Mouse (Mus musculus): ENCODE results near the gene Gtf2ird1. TPM values are rescaled to one million over a fixed set of nuclear protein-coding genes. Genes with fewer than 3 reads are reported as not detected.

Gtf2ird1 gene
- total and polyA plus RNA-seq, 3 experiments: 13.4 to 26.4 (median 23.8) TPM

- Histone ChIP-seq H3K4me1 (ENCODE audit: control insufficient read depth, insufficient read depth, low read length) (no peaks in the 10 kb centered on the region), H3K4me3 (no peak overlapping the region), H3K36me3 (ENCODE audit: control insufficient read depth, insufficient read depth, low read length) (no peaks in the 10 kb centered on the region), H3K27me3 (ENCODE audit: control insufficient read depth, insufficient read depth, low read length) (no peaks in the 10 kb centered on the region), H3K9ac (ENCODE audit: low read depth, low read length) (no peak overlapping the region), H3K27ac (no peak overlapping the region), H3K79me2 (replicated peaks; ENCODE audit: control insufficient read depth, insufficient read depth, low read length) (no peaks in the 10 kb centered on the region)
- DNase-seq: peak in 1 of 2 experiments; percentile 16
- 83% methylated on average over 2 of the region's 2 CpGs for WGBS
- intact Hi-C loops (cut with DNase I): loop anchor here (1.0 kb wide), 1 partner anchor 89 kb away; no protein-coding TSS in a partner anchor
- TF ChIP-seq POLR2A (IDR thresholded peaks at IDR 0.05; ENCODE audit: insufficient read depth, low read depth, low read length) (no peak), CTCF (IDR thresholded peaks at IDR 0.05) (peak; percentile 77)
Measured at GRCm38 (mm10) chr5:134473902-134474301, 17.4 kb upstream of the Gtf2ird1 start.

GRCm38 (mm10) chr5:134470538-134471169, 14.1 kb upstream of the Gtf2ird1 start:
- Histone ChIP-seq H3K36me3 (ENCODE audit: control insufficient read depth, insufficient read depth, low read length) (no peaks in the 10 kb centered on the region), H3K79me2 (replicated peaks; ENCODE audit: control insufficient read depth, insufficient read depth, low read length) (no peaks in the 10 kb centered on the region), H3K27me3 (ENCODE audit: control insufficient read depth, insufficient read depth, low read length) (no peaks in the 10 kb centered on the region), H3K9ac (ENCODE audit: low read depth, low read length) (no peak overlapping the region), H3K27ac (no peak overlapping the region), H3K4me1 (ENCODE audit: control insufficient read depth, insufficient read depth, low read length) (0 out of 2 replicates have a peak, but pooled peaks cover 1% of the 10 kb centered on the region), H3K4me3 (no peak overlapping the region)
- intact Hi-C loops (cut with DNase I): no loop called here
- peak in 1 of 2 experiments; percentile 5 for DNase-seq
- no peak for TF ChIP-seq CTCF (IDR thresholded peaks at IDR 0.05)
- TF ChIP-seq EP300 (IDR thresholded peaks at IDR 0.05; ENCODE audit: insufficient read depth, low read depth, low read length): no peak
- TF ChIP-seq POLR2A (IDR thresholded peaks at IDR 0.05; ENCODE audit: insufficient read depth, low read depth, low read length): no peak
- WGBS: 82% methylated on average over 8 of the region's 8 CpGs

DNA sequence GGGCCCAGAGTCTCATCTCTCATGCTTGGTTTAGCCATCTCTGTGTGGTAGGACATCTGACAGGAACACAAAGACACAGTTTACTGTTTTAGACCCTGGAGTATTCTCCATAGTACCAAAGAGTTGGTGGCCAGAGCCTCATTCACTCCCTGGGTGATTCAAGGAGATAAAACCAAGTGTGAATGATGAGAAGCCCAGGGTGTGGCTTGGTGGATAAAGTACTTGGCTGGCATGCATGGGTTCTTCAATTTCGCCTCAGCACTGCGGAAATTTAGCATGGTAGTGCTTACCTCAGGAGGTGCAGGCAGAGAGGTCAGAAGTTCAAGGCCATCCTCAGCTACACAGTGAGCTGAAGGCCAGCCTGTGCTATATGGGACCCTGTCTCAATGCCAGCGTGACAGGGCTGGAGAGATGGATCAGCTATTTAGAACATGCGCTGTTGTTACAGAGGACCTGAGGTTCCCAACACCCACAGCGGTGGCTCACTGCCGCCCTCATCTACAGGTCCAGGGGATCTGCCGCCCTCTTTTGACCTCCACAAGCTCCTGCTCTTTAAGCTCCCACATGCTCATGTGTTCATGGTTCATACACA, 13.1 kb upstream of the Gtf2ird1 start:
- no peak overlapping the region for H3K27ac ChIP-seq
- H3K79me2 ChIP-seq (replicated peaks; ENCODE audit: control insufficient read depth, insufficient read depth, low read length): no peaks in the 10 kb centered on the region
- H3K36me3 ChIP-seq (ENCODE audit: control insufficient read depth, insufficient read depth, low read length): no peaks in the 10 kb centered on the region
- intact Hi-C loops (cut with DNase I): no loop called here
- no peak overlapping the region for H3K9ac ChIP-seq (ENCODE audit: low read depth, low read length)
- H3K27me3 ChIP-seq (ENCODE audit: control insufficient read depth, insufficient read depth, low read length): no peaks in the 10 kb centered on the region
- H3K4me3 ChIP-seq: no peak overlapping the region
- TF ChIP-seq CTCF (IDR thresholded peaks at IDR 0.05): no peak
- no peak for TF ChIP-seq POLR2A (IDR thresholded peaks at IDR 0.05; ENCODE audit: insufficient read depth, low read depth, low read length)
- DNase-seq: peak in 1 of 2 experiments; percentile 8
- 89% methylated on average over 7 of the region's 7 CpGs for WGBS
- H3K4me1 ChIP-seq (ENCODE audit: control insufficient read depth, insufficient read depth, low read length): 0 out of 2 replicates have a peak, but pooled peaks cover 1% of the 10 kb centered on the region

DNA sequence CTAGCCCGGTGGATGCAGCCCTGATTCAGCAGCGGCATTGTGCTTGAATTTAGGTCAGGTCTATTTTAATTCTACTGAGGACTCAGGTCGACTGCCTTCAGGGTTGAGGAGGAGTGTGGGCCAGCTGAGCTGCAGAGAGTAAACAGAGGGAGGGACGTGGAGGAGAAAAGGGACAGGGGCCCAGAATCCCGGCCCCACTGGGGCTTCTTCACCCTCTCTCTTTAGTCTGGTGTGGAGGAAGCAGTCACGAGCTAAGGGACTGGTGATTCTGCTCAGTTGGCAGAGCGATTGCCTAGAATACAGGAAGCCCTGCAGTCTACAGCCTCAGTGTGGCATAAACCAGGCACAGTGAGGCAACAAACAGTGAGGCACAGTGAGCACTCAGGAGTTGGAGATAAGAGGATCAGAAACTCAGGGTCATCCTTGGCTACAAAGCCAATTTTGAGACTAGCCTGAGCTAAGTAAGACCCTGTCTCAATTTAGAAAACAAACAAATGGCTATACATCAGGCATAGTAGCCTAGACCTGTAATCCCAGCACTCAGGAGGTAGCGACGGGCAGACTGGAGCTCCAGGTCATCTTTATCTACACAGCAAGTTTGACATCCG, 11.7 kb upstream of the Gtf2ird1 start:
- TF ChIP-seq POLR2A (IDR thresholded peaks at IDR 0.05; ENCODE audit: insufficient read depth, low read depth, low read length): no peak
- no peak for TF ChIP-seq EP300 (IDR thresholded peaks at IDR 0.05; ENCODE audit: insufficient read depth, low read depth, low read length)
- no peak for TF ChIP-seq CTCF (IDR thresholded peaks at IDR 0.05)
- Histone ChIP-seq H3K36me3 (ENCODE audit: control insufficient read depth, insufficient read depth, low read length) (no peaks in the 10 kb centered on the region), H3K4me1 (ENCODE audit: control insufficient read depth, insufficient read depth, low read length) (0 out of 2 replicates have a peak, but pooled peaks cover 1% of the 10 kb centered on the region), H3K79me2 (replicated peaks; ENCODE audit: control insufficient read depth, insufficient read depth, low read length) (no peaks in the 10 kb centered on the region), H3K4me3 (no peak overlapping the region), H3K27ac (peak overlapping the region; percentile 31; the same call in 1 of the 2 replicates), H3K9ac (ENCODE audit: low read depth, low read length) (no peak overlapping the region), H3K27me3 (ENCODE audit: control insufficient read depth, insufficient read depth, low read length) (no peaks in the 10 kb centered on the region)
- intact Hi-C loops (cut with DNase I): no loop called here
- WGBS: 63% methylated on average over 10 of the region's 10 CpGs
- peak in 1 of 2 experiments; percentile 18 for DNase-seq

- no peak overlapping the region for H3K27ac ChIP-seq
- H3K27me3 ChIP-seq (ENCODE audit: control insufficient read depth, insufficient read depth, low read length): no peaks in the 10 kb centered on the region
- H3K36me3 ChIP-seq (ENCODE audit: control insufficient read depth, insufficient read depth, low read length): no peaks in the 10 kb centered on the region
- H3K9ac ChIP-seq (ENCODE audit: low read depth, low read length): no peak overlapping the region
- intact Hi-C loops (cut with DNase I): no loop called here
- H3K4me3 ChIP-seq: no peak overlapping the region
- H3K4me1 ChIP-seq (ENCODE audit: control insufficient read depth, insufficient read depth, low read length): 0 out of 2 replicates have a peak, but pooled peaks cover 1% of the 10 kb centered on the region
- peak in 1 of 2 experiments; percentile 12 for DNase-seq
- TF ChIP-seq EP300 (IDR thresholded peaks at IDR 0.05; ENCODE audit: insufficient read depth, low read depth, low read length) (no peak), CTCF (IDR thresholded peaks at IDR 0.05) (no peak), POLR2A (IDR thresholded peaks at IDR 0.05; ENCODE audit: insufficient read depth, low read depth, low read length) (no peak)
- H3K79me2 ChIP-seq (replicated peaks; ENCODE audit: control insufficient read depth, insufficient read depth, low read length): no peaks in the 10 kb centered on the region
- WGBS: 76% methylated on average over 8 of the region's 8 CpGs
Measured at GRCm38 (mm10) chr5:134467030-134467549, 10.6 kb upstream of the Gtf2ird1 start.

Measured in heart, adult 2 months (tissue).